Mouse (Mus musculus): Measurements from ENCODE around the gene 4933434E20Rik. TPM values are rescaled to one million over a fixed set of nuclear protein-coding genes. Genes with fewer than 3 reads are reported as not detected.

4933434E20Rik gene
- polyA plus RNA-seq (2014; fragmentation: Nextera tagmentation; extraction: Ambion mirVana): 183 and 211 TPM in 2 replicates

- Histone ChIP-seq H3K9me3 (ENCODE audit: control insufficient read depth, low read length) (no peaks in the 10 kb centered on the region), H3K27me3 (ENCODE audit: control insufficient read depth, insufficient read depth, low read length) (no peaks in the 10 kb centered on the region), H3K36me3 (ENCODE audit: control insufficient read depth, insufficient read depth, low read length) (no peaks in the 10 kb centered on the region; the same call in 1 of the 2 replicates), H3K4me1 (replicated peaks; ENCODE audit: control insufficient read depth, insufficient read depth, low read length) (peaks cover 3% of the 10 kb centered on the region; the same call in 1 of the 2 replicates), H3K4me2 (ENCODE audit: low read depth, low read length, severe bottlenecking) (peak within 1 kb of the TSS; percentile 76), H3K27ac (ENCODE audit: low read depth, low read length) (peak within 1 kb of the TSS; percentile 87), H3K4me3 (ENCODE audit: low read depth, low read length) (peak within 1 kb of the TSS; percentile 90), H3K9ac (ENCODE audit: low read length) (peak within 1 kb of the TSS; percentile 93)
- peak; percentile 86 for DNase-seq (ENCODE audit: low spot score)
- peak; percentile 80 for ATAC-seq (replicated peaks; ENCODE audit: low FRiP score)
- under 1% methylated on average over 36 of the region's 43 CpGs for WGBS
These were observed at the start of gene 4933434E20Rik for GRCm38 (mm10) chr3:90051441-90052350. Gene 4933434E20Rik, plus strand, starts transcription at chr3:90051636.

- peaks cover 14% of the 10 kb centered on the region; the same call in 1 of the 2 replicates for H3K36me3 ChIP-seq (ENCODE audit: control insufficient read depth, insufficient read depth, low read length)
- 83% methylated on average over 3 of the region's 3 CpGs for WGBS
- no peak for ATAC-seq (replicated peaks; ENCODE audit: low FRiP score)
These were observed 47.2 kb upstream of the 4933434E20Rik start for GRCm38 (mm10) chr3:90004091-90004796.

GRCm38 (mm10) chr3:90010291-90010690, 41.1 kb upstream of the 4933434E20Rik start:
- no peak overlapping the region for H3K9ac ChIP-seq (ENCODE audit: low read length)
- no peak for ATAC-seq (replicated peaks; ENCODE audit: low FRiP score)
- H3K27me3 ChIP-seq (ENCODE audit: control insufficient read depth, insufficient read depth, low read length): no peaks in the 10 kb centered on the region
- no peak for DNase-seq (ENCODE audit: low spot score)
- H3K27ac ChIP-seq (ENCODE audit: low read depth, low read length): no peak overlapping the region
- no peaks in the 10 kb centered on the region for H3K4me1 ChIP-seq (replicated peaks; ENCODE audit: control insufficient read depth, insufficient read depth, low read length)
- H3K36me3 ChIP-seq (ENCODE audit: control insufficient read depth, insufficient read depth, low read length): peaks cover 27% of the 10 kb centered on the region
- WGBS: 92% methylated on average over 2 of the region's 2 CpGs
- no peaks in the 10 kb centered on the region for H3K9me3 ChIP-seq (ENCODE audit: control insufficient read depth, low read length)
- H3K4me2 ChIP-seq (ENCODE audit: low read depth, low read length, severe bottlenecking): no peak overlapping the region
- no peak overlapping the region for H3K4me3 ChIP-seq (ENCODE audit: low read depth, low read length)

More at GRCm38 (mm10) chr3:90004091-90004796, 47.2 kb upstream of the 4933434E20Rik start:
- H3K4me3 ChIP-seq (ENCODE audit: low read depth, low read length): no peak overlapping the region
- no peak for DNase-seq (ENCODE audit: low spot score)
- no peaks in the 10 kb centered on the region for H3K4me1 ChIP-seq (replicated peaks; ENCODE audit: control insufficient read depth, insufficient read depth, low read length)
- H3K27me3 ChIP-seq (ENCODE audit: control insufficient read depth, insufficient read depth, low read length): no peaks in the 10 kb centered on the region
- no peak overlapping the region for H3K4me2 ChIP-seq (ENCODE audit: low read depth, low read length, severe bottlenecking)
- H3K27ac ChIP-seq (ENCODE audit: low read depth, low read length): no peak overlapping the region
- no peaks in the 10 kb centered on the region for H3K9me3 ChIP-seq (ENCODE audit: control insufficient read depth, low read length)
- no peak overlapping the region for H3K9ac ChIP-seq (ENCODE audit: low read length)

- Histone ChIP-seq H3K4me2 (ENCODE audit: low read depth, low read length, severe bottlenecking) (no peak overlapping the region), H3K36me3 (ENCODE audit: control insufficient read depth, insufficient read depth, low read length) (peaks cover 27% of the 10 kb centered on the region), H3K9ac (ENCODE audit: low read length) (no peak overlapping the region), H3K27ac (ENCODE audit: low read depth, low read length) (no peak overlapping the region), H3K27me3 (ENCODE audit: control insufficient read depth, insufficient read depth, low read length) (no peaks in the 10 kb centered on the region), H3K4me1 (replicated peaks; ENCODE audit: control insufficient read depth, insufficient read depth, low read length) (no peaks in the 10 kb centered on the region), H3K4me3 (ENCODE audit: low read depth, low read length) (no peak overlapping the region), H3K9me3 (ENCODE audit: control insufficient read depth, low read length) (no peaks in the 10 kb centered on the region)
- 92% methylated on average over 4 of the region's 4 CpGs for WGBS
- DNase-seq (ENCODE audit: low spot score) (no peak), ATAC-seq (replicated peaks; ENCODE audit: low FRiP score) (no peak)
These were observed 34.8 kb upstream of the 4933434E20Rik start for GRCm38 (mm10) chr3:90016626-90017025.

GRCm38 (mm10) chr3:90034653-90035052, 16.8 kb upstream of the 4933434E20Rik start:
- Histone ChIP-seq H3K36me3 (ENCODE audit: control insufficient read depth, insufficient read depth, low read length) (peaks cover 10% of the 10 kb centered on the region; the same call in 1 of the 2 replicates), H3K9me3 (ENCODE audit: control insufficient read depth, low read length) (no peaks in the 10 kb centered on the region), H3K27ac (ENCODE audit: low read depth, low read length) (no peak overlapping the region), H3K4me3 (ENCODE audit: low read depth, low read length) (no peak overlapping the region), H3K9ac (ENCODE audit: low read length) (no peak overlapping the region), H3K4me1 (replicated peaks; ENCODE audit: control insufficient read depth, insufficient read depth, low read length) (no peaks in the 10 kb centered on the region), H3K27me3 (ENCODE audit: control insufficient read depth, insufficient read depth, low read length) (no peaks in the 10 kb centered on the region), H3K4me2 (ENCODE audit: low read depth, low read length, severe bottlenecking) (no peak overlapping the region)
- ATAC-seq (replicated peaks; ENCODE audit: low FRiP score) (no peak), DNase-seq (ENCODE audit: low spot score) (no peak)
- 89% methylated on average over 2 of the region's 2 CpGs for WGBS

GRCm38 (mm10) chr3:90036263-90036662, 15.2 kb upstream of the 4933434E20Rik start:
- H3K36me3 ChIP-seq (ENCODE audit: control insufficient read depth, insufficient read depth, low read length): peaks cover 10% of the 10 kb centered on the region; the same call in 1 of the 2 replicates
- no peak overlapping the region for H3K4me3 ChIP-seq (ENCODE audit: low read depth, low read length)
- no peaks in the 10 kb centered on the region for H3K4me1 ChIP-seq (replicated peaks; ENCODE audit: control insufficient read depth, insufficient read depth, low read length)

GRCm38 (mm10) chr3:90049691-90050090, 1.7 kb upstream of the 4933434E20Rik start:
- Histone ChIP-seq H3K4me3 (ENCODE audit: low read depth, low read length) (no peak overlapping the region), H3K36me3 (ENCODE audit: control insufficient read depth, insufficient read depth, low read length) (0 out of 2 replicates have a peak, but pooled peaks cover 2% of the 10 kb centered on the region), H3K27ac (ENCODE audit: low read depth, low read length) (no peak overlapping the region), H3K4me1 (replicated peaks; ENCODE audit: control insufficient read depth, insufficient read depth, low read length) (peaks cover 3% of the 10 kb centered on the region; the same call in 1 of the 2 replicates), H3K9ac (ENCODE audit: low read length) (no peak overlapping the region), H3K4me2 (ENCODE audit: low read depth, low read length, severe bottlenecking) (no peak overlapping the region), H3K27me3 (ENCODE audit: control insufficient read depth, insufficient read depth, low read length) (no peaks in the 10 kb centered on the region), H3K9me3 (ENCODE audit: control insufficient read depth, low read length) (no peaks in the 10 kb centered on the region)
- ATAC-seq (replicated peaks; ENCODE audit: low FRiP score): no peak
- WGBS: 76% methylated on average over 3 of the region's 3 CpGs
- no peak for DNase-seq (ENCODE audit: low spot score)

More at GRCm38 (mm10) chr3:90036263-90036662, 15.2 kb upstream of the 4933434E20Rik start:
- ATAC-seq (replicated peaks; ENCODE audit: low FRiP score) (no peak), DNase-seq (ENCODE audit: low spot score) (no peak)
- Histone ChIP-seq H3K9me3 (ENCODE audit: control insufficient read depth, low read length) (no peaks in the 10 kb centered on the region), H3K9ac (ENCODE audit: low read length) (no peak overlapping the region), H3K27me3 (ENCODE audit: control insufficient read depth, insufficient read depth, low read length) (no peaks in the 10 kb centered on the region), H3K4me2 (ENCODE audit: low read depth, low read length, severe bottlenecking) (no peak overlapping the region), H3K27ac (ENCODE audit: low read depth, low read length) (no peak overlapping the region)
- 98% methylated on average over 1 of the region's 1 CpGs for WGBS

Measured in forebrain, embryonic 11.5 days (tissue).